Comparison of ENCODE assay signal across 32 mouse cellular contexts in the genomic region with DNA sequence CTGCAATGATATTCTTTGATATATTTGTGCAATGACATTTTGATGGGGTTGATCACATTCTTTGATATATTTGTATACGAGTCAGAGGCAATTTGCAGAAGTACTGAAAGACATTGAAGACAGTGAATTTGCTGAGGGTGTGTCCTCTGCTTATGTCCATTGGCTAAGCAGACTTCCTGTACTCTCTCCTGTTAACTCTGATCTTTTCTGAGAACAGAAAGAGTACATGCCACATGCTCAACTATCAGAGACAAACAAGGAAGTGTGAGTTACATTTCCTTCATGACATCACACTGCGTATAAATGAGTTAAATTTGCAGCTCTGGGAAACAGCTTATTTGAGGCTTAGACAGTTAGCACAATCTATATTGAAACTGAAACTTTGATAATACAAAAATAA.
DNase-seq lines count a peak whose midpoint lies in the region; ATAC-seq and TF ChIP-seq lines count a peak whose summit lies in the region.
"Had no signal": no experiment of that assay in that cellular context is flagged by ENCODE, and none has a peak within 500 bp of the region (broad histone marks: within the 10 kb centered on the region; RNA-seq: fewer than 3 reads in every experiment).

No protein-coding gene starts in this region.

- no peak overlapping the region for H3K4me2 ChIP-seq in hindbrain, postnatal 0 days (ENCODE audit: low read depth, low read length)
- H3K4me2 ChIP-seq: embryonic facial prominence, embryonic 12.5 days; forebrain, embryonic 15.5 days; heart, embryonic 12.5 days; hindbrain, embryonic 15.5 days; midbrain, embryonic 12.5 days had no signal

- DNase-seq in cerebellum, postnatal 10 days, result no peak
- DNase-seq in right cerebral cortex, postnatal 10 days (ENCODE audit: low spot score in 2 of 2), result no peak
- DNase-seq in left cerebral cortex, postnatal 14 days (ENCODE audit: low spot score in 2 of 2), result no peak
- no peak for DNase-seq in hindbrain, postnatal 0 days (ENCODE audit: low spot score)
- DNase-seq: adrenal gland, adult 8-10 months; B cell, adult 2 months; cerebellum, adult 2 months; cerebellum, postnatal 36 days; embryo, embryonic 11 days; gastrocnemius, adult 2 months; gastrocnemius, postnatal 36 days; heart, adult 2 months; kidney, adult 8-10 months; layer of hippocampus, adult 9-11 months; liver; lung, adult 2 months; right cerebral cortex, postnatal 14 days; thymus, postnatal 25 days had no signal

- no peak overlapping the region for H3K9ac ChIP-seq in hindbrain, postnatal 0 days (replicated peaks; ENCODE audit: low read length)
- H3K9ac ChIP-seq: embryonic facial prominence, embryonic 12.5 days; forebrain, embryonic 15.5 days; heart, embryonic 12.5 days; hindbrain, embryonic 15.5 days; liver, embryonic 14.5 days; midbrain, embryonic 12.5 days had no signal

- ATAC-seq in CD4-positive, CD25-positive, alpha-beta regulatory T cell, adult 4 months, result peak; percentile 94
- peak; percentile 87 for ATAC-seq in activated CD4-positive, CD25-positive, alpha-beta regulatory T cell, adult 4 months
- ATAC-seq in megakaryocyte, adult 5-6 weeks (ENCODE audit: poor library complexity, severe bottlenecking), result peak; percentile 96
- ATAC-seq in hindbrain, postnatal 0 days, result no peak
- ATAC-seq: forebrain, embryonic 15.5 days; intestine, embryonic 16.5 days had no signal

- TF ChIP-seq CTCF in hindbrain, postnatal 0 days (IDR thresholded peaks at IDR 0.05; ENCODE audit: low read depth), result no peak

- no peak overlapping the region for H3K4me3 ChIP-seq in hindbrain, postnatal 0 days (ENCODE audit: low read length)
- H3K4me3 ChIP-seq: embryonic facial prominence, embryonic 12.5 days; forebrain, embryonic 15.5 days; gastrocnemius, adult 2 months; heart, adult 2 months; heart, embryonic 12.5 days; hindbrain, embryonic 10.5 days; hindbrain, embryonic 15.5 days; megakaryocyte, embryonic 14.5 days; midbrain, embryonic 12.5 days had no signal

- 89% methylated on average over 2 of the region's 2 CpGs for WGBS in hindbrain, postnatal 0 days

- H3K27me3 ChIP-seq in hindbrain, postnatal 0 days (ENCODE audit: insufficient read depth, low read length), result no peaks in the 10 kb centered on the region
- H3K27me3 ChIP-seq: embryonic facial prominence, embryonic 12.5 days; forebrain, embryonic 15.5 days; hindbrain, embryonic 15.5 days; megakaryocyte, embryonic 14.5 days; midbrain, embryonic 12.5 days had no signal

- 0 out of 2 replicates have a peak, but pooled peaks cover 4% of the 10 kb centered on the region for H3K4me1 ChIP-seq in hindbrain, postnatal 0 days (ENCODE audit: insufficient read depth, low read length)
- H3K4me1 ChIP-seq: forebrain, embryonic 15.5 days; heart, embryonic 12.5 days; hindbrain, embryonic 15.5 days; midbrain, embryonic 12.5 days had no signal

- intact Hi-C loops in left cerebral cortex, postnatal 14 days (cut with DNase I), result no loop called here

- H3K9me3 ChIP-seq in hindbrain, postnatal 0 days (ENCODE audit: low read length), result no peaks in the 10 kb centered on the region
- H3K9me3 ChIP-seq: embryonic facial prominence, embryonic 12.5 days; forebrain, embryonic 15.5 days; G1E; hindbrain, embryonic 10.5 days; hindbrain, embryonic 15.5 days; midbrain, embryonic 12.5 days had no signal

- H3K36me3 ChIP-seq in hindbrain, postnatal 0 days (ENCODE audit: insufficient read depth, low read length), result no peaks in the 10 kb centered on the region
- H3K36me3 ChIP-seq: embryonic facial prominence, embryonic 12.5 days; forebrain, embryonic 15.5 days; G1E; heart, embryonic 12.5 days; hindbrain, embryonic 10.5 days; hindbrain, embryonic 15.5 days; midbrain, embryonic 12.5 days had no signal

- no peak overlapping the region for H3K27ac ChIP-seq in hindbrain, postnatal 0 days
- H3K27ac ChIP-seq: embryonic facial prominence, embryonic 12.5 days; forebrain, embryonic 15.5 days; gastrocnemius, adult 2 months; heart, adult 2 months; hindbrain, embryonic 10.5 days; hindbrain, embryonic 15.5 days; kidney, postnatal 0 days; liver, embryonic 14.5 days; midbrain, embryonic 12.5 days had no signal
